Mouse (Mus musculus): ENCODE results near the gene Foxp1. TPM values are rescaled to one million over a fixed set of nuclear protein-coding genes. Genes with fewer than 3 reads are reported as not detected.

The Foxp1 gene
- total RNA-seq, 1 experiment from 2014 or later: 77.4 TPM

GRCm38 (mm10) chr6:99094339-99094989 lies 428.1 kb downstream of the Foxp1 start:
- ATAC-seq (replicated peaks; ENCODE audit: low read depth, poor library complexity, severe bottlenecking): peak; percentile 19; the same call in 1 of the 2 replicates

- ATAC-seq (replicated peaks; ENCODE audit: low read depth, poor library complexity, severe bottlenecking): no peak
Measured at GRCm38 (mm10) chr6:99093856-99094255, 428.7 kb downstream of the Foxp1 start.

GRCm38 (mm10) chr6:99093208-99093607 lies 429.3 kb downstream of the Foxp1 start:
- ATAC-seq (replicated peaks; ENCODE audit: low read depth, poor library complexity, severe bottlenecking): no peak

GRCm38 (mm10) chr6:99091799-99092198 lies 430.7 kb downstream of the Foxp1 start:
- ATAC-seq (replicated peaks; ENCODE audit: low read depth, poor library complexity, severe bottlenecking): no peak

GRCm38 (mm10) chr6:99087598-99087997 lies 434.9 kb downstream of the Foxp1 start:
- no peak for ATAC-seq (replicated peaks; ENCODE audit: low read depth, poor library complexity, severe bottlenecking)

GRCm38 (mm10) chr6:99084956-99085355 lies 437.6 kb downstream of the Foxp1 start:
- no peak for ATAC-seq (replicated peaks; ENCODE audit: low read depth, poor library complexity, severe bottlenecking)

GRCm38 (mm10) chr6:99081259-99081658 lies 441.3 kb downstream of the Foxp1 start:
- ATAC-seq (replicated peaks; ENCODE audit: low read depth, poor library complexity, severe bottlenecking): no peak

- ATAC-seq (replicated peaks; ENCODE audit: low read depth, poor library complexity, severe bottlenecking): no peak
Measured at GRCm38 (mm10) chr6:99079041-99079835, 443.3 kb downstream of the Foxp1 start.

GRCm38 (mm10) chr6:99078089-99078488 lies 444.4 kb downstream of the Foxp1 start:
- 0 out of 2 replicates have a peak, but pooled peaks have one; percentile 15 for ATAC-seq (replicated peaks; ENCODE audit: low read depth, poor library complexity, severe bottlenecking)

- ATAC-seq (replicated peaks; ENCODE audit: low read depth, poor library complexity, severe bottlenecking): no peak
Measured at GRCm38 (mm10) chr6:99073303-99074271, 448.9 kb downstream of the Foxp1 start.

GRCm38 (mm10) chr6:99070710-99071109 lies 451.8 kb downstream of the Foxp1 start:
- no peak for ATAC-seq (replicated peaks; ENCODE audit: low read depth, poor library complexity, severe bottlenecking)

GRCm38 (mm10) chr6:99069726-99070125 lies 452.8 kb downstream of the Foxp1 start:
- no peak for ATAC-seq (replicated peaks; ENCODE audit: low read depth, poor library complexity, severe bottlenecking)

GRCm38 (mm10) chr6:99065569-99066353 lies 456.8 kb downstream of the Foxp1 start:
- no peak for ATAC-seq (replicated peaks; ENCODE audit: low read depth, poor library complexity, severe bottlenecking)

- ATAC-seq (replicated peaks; ENCODE audit: low read depth, poor library complexity, severe bottlenecking): no peak
Measured at GRCm38 (mm10) chr6:99063982-99064484, 458.5 kb downstream of the Foxp1 start.

- no peak for ATAC-seq (replicated peaks; ENCODE audit: low read depth, poor library complexity, severe bottlenecking)
Measured at GRCm38 (mm10) chr6:99062931-99063330, 459.6 kb downstream of the Foxp1 start.

- no peak for ATAC-seq (replicated peaks; ENCODE audit: low read depth, poor library complexity, severe bottlenecking)
Measured at GRCm38 (mm10) chr6:99058688-99059087, 463.8 kb downstream of the Foxp1 start.

GRCm38 (mm10) chr6:99057113-99057553 lies 465.4 kb downstream of the Foxp1 start:
- peak; percentile 34 for ATAC-seq (replicated peaks; ENCODE audit: low read depth, poor library complexity, severe bottlenecking)

GRCm38 (mm10) chr6:99056379-99056778 lies 466.1 kb downstream of the Foxp1 start:
- peak; percentile 66 for ATAC-seq (replicated peaks; ENCODE audit: low read depth, poor library complexity, severe bottlenecking)

- no peak for ATAC-seq (replicated peaks; ENCODE audit: low read depth, poor library complexity, severe bottlenecking)
Measured at GRCm38 (mm10) chr6:99053998-99054397, 468.5 kb downstream of the Foxp1 start.

Data from common myeloid progenitor, adult 5-6 weeks (primary cell).